ENCODE assay signal across 19 mouse cellular contexts in the genomic region with DNA sequence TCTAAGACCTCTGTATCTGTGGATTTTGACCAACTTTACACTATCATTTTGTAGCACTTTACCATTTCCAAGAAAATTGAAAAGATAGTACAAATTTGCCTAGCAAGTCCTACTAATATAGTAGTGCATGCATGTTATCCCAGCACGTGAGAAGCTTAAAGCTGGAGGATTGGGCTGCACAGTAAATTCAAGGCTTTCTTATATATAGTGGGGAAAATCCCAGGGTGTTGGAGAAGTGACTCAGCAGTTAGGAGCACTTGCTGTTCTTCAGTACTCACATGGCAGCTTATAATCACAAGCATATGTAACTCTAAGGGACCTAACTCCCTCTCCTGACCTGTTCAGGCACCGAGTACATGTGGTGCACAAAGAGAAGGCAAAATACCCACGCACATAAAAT. TPM values are rescaled to one million over a fixed set of nuclear protein-coding genes. Genes with fewer than 3 reads are reported as not detected.
"Had no signal": no experiment of that assay in that cellular context is flagged by ENCODE, and none has a peak within 500 bp of the region (broad histone marks: within the 10 kb centered on the region; RNA-seq: fewer than 3 reads in every experiment).

No protein-coding gene starts in this region.

- ATAC-seq: liver, postnatal 0 days; lung, postnatal 0 days; midbrain, embryonic 13.5 days; midbrain, embryonic 15.5 days had no signal

- H3K9ac ChIP-seq: liver, postnatal 0 days; lung, embryonic 15.5 days; midbrain, embryonic 13.5 days; midbrain, embryonic 15.5 days; neural tube, embryonic 12.5 days; stomach, embryonic 15.5 days had no signal

- H3K27ac ChIP-seq: lung, embryonic 15.5 days; macrophage; midbrain, embryonic 13.5 days; midbrain, embryonic 15.5 days; neural tube, embryonic 12.5 days; stomach, embryonic 15.5 days; stomach, postnatal 0 days had no signal

- H3K9me3 ChIP-seq: lung, embryonic 15.5 days; midbrain, embryonic 13.5 days; midbrain, embryonic 15.5 days; neural tube, embryonic 12.5 days; stomach, embryonic 15.5 days had no signal

- H3K4me3 ChIP-seq: lung, embryonic 15.5 days; midbrain, embryonic 13.5 days; midbrain, embryonic 15.5 days; neural tube, embryonic 12.5 days; stomach, embryonic 15.5 days had no signal

- H3K4me2 ChIP-seq: lung, embryonic 15.5 days; midbrain, embryonic 11.5 days; midbrain, embryonic 13.5 days; midbrain, embryonic 15.5 days; neural tube, embryonic 12.5 days; stomach, embryonic 15.5 days had no signal

- H3K36me3 ChIP-seq: lung, embryonic 15.5 days; midbrain, embryonic 13.5 days; midbrain, embryonic 15.5 days; neural tube, embryonic 12.5 days; stomach, embryonic 15.5 days had no signal

- DNase-seq: liver, postnatal 0 days; lung, adult 2 months; lung, postnatal 14 days; lung, postnatal 36 days; right cerebral cortex, postnatal 14 days; thymus, adult 2 months; thymus, postnatal 25 days; thymus, postnatal 4 days had no signal

- H3K27me3 ChIP-seq: lung, embryonic 15.5 days; midbrain, embryonic 13.5 days; midbrain, embryonic 15.5 days; neural tube, embryonic 12.5 days; stomach, embryonic 15.5 days had no signal

RNA-seq across cellular contexts. Expression of a gene that starts 11.2 kb away (rescaled TPM):
- total RNA-seq: megakaryocyte progenitor cell, adult 5-6 weeks; monocyte, adult 5-6 weeks had no signal
- polyA plus RNA-seq: liver, postnatal 0 days; macrophage had no signal
